Mouse (Mus musculus): ENCODE measurements at regions not wholly inside any gene's neighbourhood (a gene's known extent, or its start where the extent isn't known, plus 50 kb on each side); places are given as distances from the start of the nearest gene placed in this dataset.

- TF ChIP-seq CTCF (IDR thresholded peaks at IDR 0.05; ENCODE audit: borderline replicate concordance, insufficient read depth, low read length) (no peak), POLR2A (IDR thresholded peaks at IDR 0.05; ENCODE audit: low read depth, low read length) (no peak)
Measured at GRCm38 (mm10) chr9:90789545-90789944, 518.9 kb upstream of the Tbc1d2b start.

Measured in embryonic fibroblast, embryonic 13.5 days (primary cell).